Mouse (Mus musculus): ENCODE results near the gene 1700029I15Rik. TPM values are rescaled to one million over a fixed set of nuclear protein-coding genes. Genes with fewer than 3 reads are reported as not detected.

1700029I15Rik gene
- polyA plus RNA-seq, 1 experiment, result 0.41 TPM

DNA sequence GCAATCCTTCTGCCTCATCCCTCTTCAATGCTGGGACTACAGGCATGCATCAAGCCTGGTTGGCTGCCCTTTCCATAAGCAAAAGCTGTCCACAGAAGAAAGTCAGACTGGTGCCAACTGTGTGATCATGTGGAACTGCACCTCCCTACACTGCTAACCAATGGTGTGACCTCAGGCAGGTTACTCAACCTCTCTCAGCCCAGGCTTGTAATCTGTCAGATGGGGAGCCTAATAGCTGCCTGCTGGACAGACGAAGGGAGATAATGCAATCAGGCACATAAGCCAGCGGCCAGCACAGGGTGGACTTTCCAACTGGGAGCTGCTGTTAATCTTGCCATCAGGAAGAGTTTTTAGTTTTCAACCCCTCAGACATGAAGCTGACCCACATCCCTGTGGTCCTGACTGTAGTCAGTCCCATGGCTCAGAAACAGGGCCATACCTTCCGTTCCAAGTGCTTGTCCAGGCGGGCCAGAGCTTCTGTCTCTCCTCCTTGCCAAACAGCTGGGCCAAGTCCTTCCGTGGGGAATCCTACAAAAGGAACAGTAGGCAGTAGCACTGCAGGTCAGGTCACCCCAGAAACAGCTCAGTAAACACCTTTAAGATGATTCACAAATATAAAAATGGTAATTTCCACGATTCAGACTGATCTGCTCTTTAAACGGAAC, 39.5 kb downstream of the 1700029I15Rik start:
- TF ChIP-seq TAL1 (IDR thresholded peaks at IDR 0.05; ENCODE audit: low read length), result no peak
- TF ChIP-seq GATA1 (IDR thresholded peaks at IDR 0.05; ENCODE audit: low read length), result no peak
- no peaks in the 10 kb centered on the region for H3K27me3 ChIP-seq (ENCODE audit: control insufficient read depth)
- no peak overlapping the region for H3K4me3 ChIP-seq (replicated peaks)
- peaks cover 96% of the 10 kb centered on the region for H3K36me3 ChIP-seq (ENCODE audit: control insufficient read depth)
- no peaks in the 10 kb centered on the region for H3K9me3 ChIP-seq (ENCODE audit: control insufficient read depth, low read length)
- H3K4me1 ChIP-seq (ENCODE audit: control insufficient read depth), result no peaks in the 10 kb centered on the region

DNA sequence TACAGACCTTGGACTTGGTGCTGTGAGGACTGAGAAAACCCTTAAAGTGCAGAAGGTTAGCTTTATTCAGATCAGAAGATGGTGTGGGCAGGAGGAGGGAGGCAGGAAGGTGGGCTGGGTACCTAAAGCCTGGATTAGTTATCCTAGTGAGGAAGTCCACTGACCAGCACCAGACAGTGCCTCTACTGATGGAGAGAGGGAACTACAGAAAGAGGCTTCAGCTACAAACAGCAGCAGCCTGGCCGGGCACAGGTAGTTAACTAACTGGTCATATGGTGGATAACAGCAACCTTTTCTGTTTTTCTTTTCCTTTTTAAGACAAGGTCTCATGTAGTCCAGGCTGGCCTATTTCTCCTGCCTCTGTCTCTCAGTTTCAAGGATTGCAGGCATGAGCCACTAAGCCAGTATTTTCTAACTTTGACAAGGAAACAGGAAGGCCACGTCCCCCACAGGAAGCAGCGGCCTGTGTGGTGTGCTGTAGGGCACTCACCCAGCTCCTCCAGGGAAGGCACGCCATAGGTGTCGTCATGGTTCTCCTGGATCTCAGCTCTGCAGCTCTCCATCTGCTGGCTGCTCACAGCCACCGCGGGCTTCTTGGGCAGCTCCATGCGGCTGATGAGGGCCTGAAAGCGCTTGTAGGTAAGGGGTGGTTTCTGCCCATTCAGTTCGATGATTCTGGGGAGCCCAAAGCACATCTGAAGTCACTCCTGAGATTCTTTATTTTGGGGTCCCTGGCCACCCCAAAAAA, 40.2 kb downstream of the 1700029I15Rik start:
- H3K36me3 ChIP-seq (ENCODE audit: control insufficient read depth), result peaks cover 89% of the 10 kb centered on the region
- peaks cover 2% of the 10 kb centered on the region; the same call in 1 of the 2 replicates for H3K4me1 ChIP-seq (ENCODE audit: control insufficient read depth)
- H3K4me3 ChIP-seq (replicated peaks), result no peak overlapping the region
- H3K27me3 ChIP-seq (ENCODE audit: control insufficient read depth), result no peaks in the 10 kb centered on the region
- TF ChIP-seq GATA1 (IDR thresholded peaks at IDR 0.05; ENCODE audit: low read length) (no peak), TAL1 (IDR thresholded peaks at IDR 0.05; ENCODE audit: low read length) (no peak)
- H3K9me3 ChIP-seq (ENCODE audit: control insufficient read depth, low read length), result no peaks in the 10 kb centered on the region

DNA sequence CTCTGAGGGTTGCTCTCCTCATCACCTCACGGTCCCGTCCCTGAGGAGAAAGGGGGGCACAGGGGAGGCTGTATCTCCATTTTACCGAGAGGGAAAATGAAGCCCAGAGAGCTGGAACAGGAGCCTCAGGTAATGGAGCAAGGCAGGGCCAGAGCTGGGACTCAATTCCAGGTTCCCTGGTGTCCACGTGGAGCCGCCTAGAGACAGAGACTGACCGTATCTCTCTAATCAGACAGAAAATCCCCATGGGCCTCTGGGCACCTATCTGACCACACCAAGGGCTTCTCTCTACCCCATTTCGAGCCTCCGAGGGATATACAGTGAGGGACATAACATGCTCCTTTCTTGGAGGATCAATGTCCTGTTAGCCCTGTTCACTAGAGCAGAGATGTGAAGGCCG, 40.8 kb downstream of the 1700029I15Rik start:
- no peaks in the 10 kb centered on the region for H3K27me3 ChIP-seq (ENCODE audit: control insufficient read depth)
- no peak for TF ChIP-seq GATA1 (IDR thresholded peaks at IDR 0.05; ENCODE audit: low read length)
- no peak for TF ChIP-seq TAL1 (IDR thresholded peaks at IDR 0.05; ENCODE audit: low read length)
- peaks cover 7% of the 10 kb centered on the region for H3K4me1 ChIP-seq (ENCODE audit: control insufficient read depth)
- H3K9me3 ChIP-seq (ENCODE audit: control insufficient read depth, low read length), result no peaks in the 10 kb centered on the region
- no peak overlapping the region for H3K4me3 ChIP-seq (replicated peaks)
- H3K36me3 ChIP-seq (ENCODE audit: control insufficient read depth), result peaks cover 83% of the 10 kb centered on the region

DNA sequence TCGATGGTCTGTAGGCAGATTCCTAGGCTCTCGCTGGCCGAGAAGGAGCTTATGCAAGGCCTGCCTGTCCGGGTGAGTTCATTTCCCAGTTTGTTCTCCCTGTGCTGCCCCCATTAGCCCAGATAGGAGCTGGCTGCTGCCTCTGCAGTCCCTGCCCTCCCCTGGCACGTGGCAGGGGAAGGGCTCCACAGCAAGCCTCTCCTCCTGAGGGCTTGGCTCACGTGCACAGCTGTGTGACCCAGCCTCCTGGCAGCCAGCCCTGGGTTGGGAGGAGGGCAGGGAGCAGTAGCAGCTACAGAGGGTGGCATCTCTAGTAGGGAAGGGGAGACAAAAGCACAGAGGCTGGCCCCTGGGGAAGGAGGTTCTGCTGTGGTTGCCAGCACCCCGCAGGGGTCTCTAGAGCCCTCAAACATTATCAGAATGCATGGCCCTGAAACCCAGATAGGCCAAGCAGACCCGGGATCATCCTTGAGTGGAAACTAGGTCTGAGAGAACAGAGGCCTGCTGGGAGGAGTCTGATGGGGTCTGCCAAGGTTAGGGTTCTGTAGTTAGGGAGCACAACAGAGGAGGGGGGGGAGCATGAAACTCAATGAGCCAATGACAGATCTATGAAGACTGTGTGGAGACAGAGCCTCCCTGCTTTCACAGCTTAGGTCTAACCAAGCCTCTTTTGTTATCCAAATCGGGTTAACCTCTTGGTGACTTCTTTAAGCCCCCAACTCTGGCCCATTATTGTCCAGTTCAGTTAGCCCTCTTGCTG, 41.5 kb downstream of the 1700029I15Rik start:
- H3K27me3 ChIP-seq (ENCODE audit: control insufficient read depth), result no peaks in the 10 kb centered on the region
- TF ChIP-seq TAL1 (IDR thresholded peaks at IDR 0.05; ENCODE audit: low read length) (no peak), GATA1 (IDR thresholded peaks at IDR 0.05; ENCODE audit: low read length) (no peak)
- no peak overlapping the region for H3K4me3 ChIP-seq (replicated peaks)
- peaks cover 7% of the 10 kb centered on the region for H3K4me1 ChIP-seq (ENCODE audit: control insufficient read depth)
- peaks cover 76% of the 10 kb centered on the region for H3K36me3 ChIP-seq (ENCODE audit: control insufficient read depth)
- H3K9me3 ChIP-seq (ENCODE audit: control insufficient read depth, low read length), result no peaks in the 10 kb centered on the region

DNA sequence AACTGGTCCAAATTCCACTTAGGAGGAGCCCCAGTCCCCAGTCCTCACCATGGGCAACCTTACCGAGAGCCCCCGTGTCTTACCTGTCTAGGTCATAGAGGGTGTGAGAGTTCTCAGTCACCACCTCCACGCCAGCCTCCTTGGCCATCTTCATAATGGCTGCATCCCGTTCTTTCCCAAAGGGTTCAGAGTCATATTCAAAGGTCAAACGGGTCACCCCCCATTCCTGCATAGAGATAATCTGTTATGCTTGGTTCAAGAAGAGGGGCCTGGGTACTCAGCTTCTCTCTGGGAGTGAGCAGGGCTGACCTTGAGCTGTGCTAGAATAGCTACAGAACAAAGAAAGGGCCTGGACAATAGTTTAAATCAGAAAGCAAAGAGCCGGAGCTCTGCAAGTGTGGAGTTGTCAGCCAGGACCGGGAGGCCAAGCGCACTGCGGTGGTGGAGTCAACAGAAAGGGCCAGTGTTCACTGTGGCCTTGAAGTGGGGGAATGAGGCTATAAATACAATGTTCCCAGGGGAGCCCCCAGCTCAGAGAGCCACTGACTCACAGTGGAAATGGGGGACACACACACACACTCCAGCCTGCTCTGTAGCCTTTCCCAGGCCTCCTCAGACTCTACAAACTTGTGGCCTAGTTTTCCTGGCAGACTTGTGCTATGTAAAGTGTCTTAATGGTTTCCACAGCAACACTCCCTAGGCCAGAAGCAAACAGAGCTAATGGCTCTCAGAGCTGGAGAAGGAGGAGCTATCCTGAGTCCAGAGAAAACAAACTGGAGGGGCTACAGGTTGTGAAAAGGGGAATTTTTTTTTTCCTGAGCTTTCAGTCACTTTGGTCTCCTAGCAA, 42.3 kb downstream of the 1700029I15Rik start:
- Histone ChIP-seq H3K4me3 (replicated peaks) (no peak overlapping the region), H3K4me1 (ENCODE audit: control insufficient read depth) (peaks cover 12% of the 10 kb centered on the region), H3K36me3 (ENCODE audit: control insufficient read depth) (peaks cover 72% of the 10 kb centered on the region), H3K9me3 (ENCODE audit: control insufficient read depth, low read length) (no peaks in the 10 kb centered on the region), H3K27me3 (ENCODE audit: control insufficient read depth) (no peaks in the 10 kb centered on the region)
- TF ChIP-seq GATA1 (IDR thresholded peaks at IDR 0.05; ENCODE audit: low read length), result no peak
- no peak for TF ChIP-seq TAL1 (IDR thresholded peaks at IDR 0.05; ENCODE audit: low read length)

DNA sequence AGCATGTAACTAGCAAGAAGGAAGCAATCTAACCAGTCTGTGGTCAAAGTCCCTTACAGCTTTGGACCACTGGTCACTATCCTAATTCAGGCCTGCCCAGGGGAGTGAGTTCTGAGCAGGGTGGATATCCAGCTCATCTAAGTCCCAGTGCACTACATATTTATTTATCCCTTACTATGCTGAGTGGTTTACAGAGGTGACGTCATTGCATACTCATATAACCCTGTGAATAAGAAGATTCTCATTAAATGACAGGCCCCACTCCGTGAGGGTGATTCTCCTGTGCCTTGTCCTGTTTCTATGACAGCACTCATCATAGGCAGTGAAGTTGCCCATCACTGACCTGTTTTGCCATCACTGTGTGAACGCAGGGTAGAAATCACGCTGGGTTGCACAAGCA, 43.0 kb downstream of the 1700029I15Rik start:
- Histone ChIP-seq H3K36me3 (ENCODE audit: control insufficient read depth) (peaks cover 68% of the 10 kb centered on the region), H3K4me3 (replicated peaks) (no peak overlapping the region), H3K27me3 (ENCODE audit: control insufficient read depth) (no peaks in the 10 kb centered on the region), H3K4me1 (ENCODE audit: control insufficient read depth) (peaks cover 17% of the 10 kb centered on the region), H3K9me3 (ENCODE audit: control insufficient read depth, low read length) (no peaks in the 10 kb centered on the region)
- TF ChIP-seq GATA1 (IDR thresholded peaks at IDR 0.05; ENCODE audit: low read length) (no peak), TAL1 (IDR thresholded peaks at IDR 0.05; ENCODE audit: low read length) (no peak)

DNA sequence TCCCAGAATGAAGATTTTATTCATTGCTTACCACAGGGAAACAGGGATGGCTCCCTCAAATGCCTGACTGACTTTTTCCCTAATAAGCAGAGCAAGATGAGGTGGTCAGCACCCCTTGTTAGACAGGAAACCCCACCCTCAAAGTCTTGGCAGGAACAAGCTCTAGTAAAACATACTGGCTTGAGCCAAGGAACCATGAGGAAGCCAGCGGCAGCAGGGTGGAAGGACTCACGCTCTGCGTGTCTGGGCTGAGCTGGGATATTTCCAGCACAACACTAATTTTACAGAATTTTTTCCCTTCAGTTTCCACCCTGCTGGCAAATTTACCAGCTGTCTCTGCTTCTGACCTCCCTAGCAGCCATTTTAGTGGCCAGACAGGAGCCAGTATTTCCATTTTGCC, 44.1 kb downstream of the 1700029I15Rik start:
- peaks cover 57% of the 10 kb centered on the region for H3K36me3 ChIP-seq (ENCODE audit: control insufficient read depth)
- H3K27me3 ChIP-seq (ENCODE audit: control insufficient read depth), result no peaks in the 10 kb centered on the region
- H3K4me3 ChIP-seq (replicated peaks), result no peak overlapping the region
- no peak for TF ChIP-seq TAL1 (IDR thresholded peaks at IDR 0.05; ENCODE audit: low read length)
- TF ChIP-seq GATA1 (IDR thresholded peaks at IDR 0.05; ENCODE audit: low read length), result no peak
- no peaks in the 10 kb centered on the region for H3K9me3 ChIP-seq (ENCODE audit: control insufficient read depth, low read length)
- H3K4me1 ChIP-seq (ENCODE audit: control insufficient read depth), result peaks cover 28% of the 10 kb centered on the region

DNA sequence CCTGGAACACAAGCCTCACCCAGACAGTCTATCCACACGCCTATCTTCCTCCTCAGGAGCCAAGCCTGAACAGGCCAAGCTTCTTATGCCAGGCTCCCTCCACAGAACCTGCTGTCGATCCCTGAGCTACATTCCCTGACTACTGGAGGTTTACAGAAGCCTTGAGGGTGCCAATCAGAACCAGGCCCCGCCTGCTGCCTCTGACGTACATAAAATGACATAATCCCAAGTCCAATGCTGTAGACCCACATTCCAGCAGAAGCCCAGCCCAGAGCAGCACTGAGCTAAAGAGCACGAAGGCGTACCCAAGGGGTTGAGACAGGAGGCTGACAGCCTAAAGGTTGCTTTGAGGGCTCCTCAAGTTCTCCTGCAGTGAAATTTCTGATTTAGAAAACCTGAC, 45.5 kb downstream of the 1700029I15Rik start:
- no peak for TF ChIP-seq TAL1 (IDR thresholded peaks at IDR 0.05; ENCODE audit: low read length)
- no peak for TF ChIP-seq GATA1 (IDR thresholded peaks at IDR 0.05; ENCODE audit: low read length)
- H3K4me3 ChIP-seq (replicated peaks), result no peak overlapping the region
- H3K4me1 ChIP-seq (ENCODE audit: control insufficient read depth), result peaks cover 43% of the 10 kb centered on the region
- H3K36me3 ChIP-seq (ENCODE audit: control insufficient read depth), result peaks cover 43% of the 10 kb centered on the region
- no peaks in the 10 kb centered on the region for H3K27me3 ChIP-seq (ENCODE audit: control insufficient read depth)
- H3K9me3 ChIP-seq (ENCODE audit: control insufficient read depth, low read length), result no peaks in the 10 kb centered on the region

Measured in erythroblast, embryonic 14.5 days (primary cell).